Mouse (Mus musculus): Measurements from ENCODE around the gene Lpar3.

The Lpar3 gene

GRCm38 (mm10) chr3:146220776-146221486, at the start of gene Lpar3:
Lpar3 (plus strand) TSS chr3:146220963.
- no peak for DNase-seq (ENCODE audit: low spot score)

- no peak for DNase-seq (ENCODE audit: low spot score)
Observed at GRCm38 (mm10) chr3:146173030-146173429, 47.7 kb upstream of the Lpar3 start.

GRCm38 (mm10) chr3:146174215-146174614, 46.5 kb upstream of the Lpar3 start:
- no peak for DNase-seq (ENCODE audit: low spot score)

GRCm38 (mm10) chr3:146177295-146177694, 43.5 kb upstream of the Lpar3 start:
- DNase-seq (ENCODE audit: low spot score), result no peak

- DNase-seq (ENCODE audit: low spot score), result peak; percentile 80
Observed at GRCm38 (mm10) chr3:146177748-146178582, 42.8 kb upstream of the Lpar3 start.

- no peak for DNase-seq (ENCODE audit: low spot score)
Observed at GRCm38 (mm10) chr3:146180341-146180740, 40.4 kb upstream of the Lpar3 start.

- peak; percentile 46 for DNase-seq (ENCODE audit: low spot score)
Observed at GRCm38 (mm10) chr3:146180986-146181385, 39.8 kb upstream of the Lpar3 start.

- peak; percentile 80 for DNase-seq (ENCODE audit: low spot score)
Observed at GRCm38 (mm10) chr3:146184992-146185657, 35.6 kb upstream of the Lpar3 start.

GRCm38 (mm10) chr3:146186033-146186432, 34.7 kb upstream of the Lpar3 start:
- no peak for DNase-seq (ENCODE audit: low spot score)

- no peak for DNase-seq (ENCODE audit: low spot score)
Observed at GRCm38 (mm10) chr3:146189933-146190332, 30.8 kb upstream of the Lpar3 start.

GRCm38 (mm10) chr3:146192507-146192906, 28.3 kb upstream of the Lpar3 start:
- DNase-seq (ENCODE audit: low spot score), result no peak

GRCm38 (mm10) chr3:146195153-146195552, 25.6 kb upstream of the Lpar3 start:
- DNase-seq (ENCODE audit: low spot score), result no peak

- DNase-seq (ENCODE audit: low spot score), result no peak
Observed at GRCm38 (mm10) chr3:146196301-146196700, 24.5 kb upstream of the Lpar3 start.

- no peak for DNase-seq (ENCODE audit: low spot score)
Observed at GRCm38 (mm10) chr3:146196780-146197743, 23.7 kb upstream of the Lpar3 start.

- no peak for DNase-seq (ENCODE audit: low spot score)
Observed at GRCm38 (mm10) chr3:146197785-146198184, 23.0 kb upstream of the Lpar3 start.

- DNase-seq (ENCODE audit: low spot score), result peak; percentile 32
Observed at GRCm38 (mm10) chr3:146198803-146199481, 21.8 kb upstream of the Lpar3 start.

GRCm38 (mm10) chr3:146199486-146199885, 21.3 kb upstream of the Lpar3 start:
- no peak for DNase-seq (ENCODE audit: low spot score)

- no peak for DNase-seq (ENCODE audit: low spot score)
Observed at GRCm38 (mm10) chr3:146204375-146204774, 16.4 kb upstream of the Lpar3 start.

GRCm38 (mm10) chr3:146205305-146205704, 15.5 kb upstream of the Lpar3 start:
- DNase-seq (ENCODE audit: low spot score), result peak; percentile 22

- DNase-seq (ENCODE audit: low spot score), result no peak
Observed at GRCm38 (mm10) chr3:146206635-146207034, 14.1 kb upstream of the Lpar3 start.

- DNase-seq (ENCODE audit: low spot score), result no peak
Observed at GRCm38 (mm10) chr3:146207440-146207839, 13.3 kb upstream of the Lpar3 start.
